Mouse (Mus musculus) B cell, adult 2 months (primary cell): ENCODE data around the gene Pnpla8.
A peak's percentile ranks its signal among the peaks of the same experiment; 100 is the strongest.
"Not testable (repeated sequence)": the region's sequence is repeated elsewhere in the genome, so short reads cannot be mapped to it uniquely, and the experiment has no call there.

Experiments used
- DNase-seq, 2 experiments: peaks; one replicate each; pipeline ENCODE4 v3.0.0; 2022

The Pnpla8 gene

DNA sequence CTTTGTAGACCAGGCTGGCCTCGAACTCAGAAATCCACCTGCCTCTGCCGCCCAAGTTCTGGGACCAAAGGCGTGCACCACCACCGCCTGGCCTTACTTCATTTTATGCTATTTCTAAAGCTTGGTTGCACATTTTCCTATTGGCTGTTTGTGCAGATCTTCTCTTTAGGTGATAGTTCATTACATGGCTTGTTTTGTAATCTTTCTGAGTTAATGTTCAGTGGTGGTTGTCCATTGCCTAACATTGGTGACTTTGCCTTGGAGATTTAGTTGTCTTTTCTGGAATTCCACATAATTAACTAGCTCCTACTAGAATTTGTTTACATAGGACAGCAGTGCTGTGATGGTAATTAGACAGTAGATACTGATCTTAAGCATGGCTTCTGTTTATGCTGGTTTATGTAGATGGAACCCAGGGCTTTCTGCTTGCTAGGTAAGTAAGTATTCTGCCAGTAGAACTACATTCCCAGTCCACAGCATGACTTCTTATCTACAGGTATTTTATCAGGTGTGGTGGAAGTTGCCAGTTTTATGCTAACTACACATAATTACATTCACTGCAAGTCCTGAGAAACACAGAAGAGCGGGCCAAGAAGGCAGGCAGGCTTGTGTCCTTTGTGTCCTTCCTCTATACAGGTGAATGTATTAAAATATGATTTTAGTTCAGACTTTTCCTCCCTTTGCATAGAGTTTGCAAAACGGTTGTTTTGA, 53.1 kb downstream of the Pnpla8 start:
- no peak for DNase-seq

DNA sequence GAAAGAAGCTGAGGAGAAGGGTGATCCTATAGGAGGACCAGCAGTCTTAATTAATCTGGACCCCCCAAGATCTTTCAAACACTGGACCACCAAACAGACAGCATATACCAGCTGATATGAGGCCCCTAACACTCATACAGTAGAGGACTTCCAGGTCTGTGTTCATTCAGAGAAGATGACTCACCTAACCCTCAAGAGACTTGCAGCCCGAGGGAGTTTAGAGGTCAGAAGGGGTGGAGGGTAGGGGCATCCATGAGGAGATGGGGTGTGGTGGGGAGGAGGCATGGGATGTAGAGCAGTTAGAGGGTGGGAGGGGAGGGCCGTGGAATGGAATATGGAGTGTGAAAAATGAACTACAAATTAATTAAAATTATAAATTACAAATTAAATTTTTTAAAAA, 59.0 kb downstream of the Pnpla8 start:
- not testable (repeated sequence) for DNase-seq

DNA sequence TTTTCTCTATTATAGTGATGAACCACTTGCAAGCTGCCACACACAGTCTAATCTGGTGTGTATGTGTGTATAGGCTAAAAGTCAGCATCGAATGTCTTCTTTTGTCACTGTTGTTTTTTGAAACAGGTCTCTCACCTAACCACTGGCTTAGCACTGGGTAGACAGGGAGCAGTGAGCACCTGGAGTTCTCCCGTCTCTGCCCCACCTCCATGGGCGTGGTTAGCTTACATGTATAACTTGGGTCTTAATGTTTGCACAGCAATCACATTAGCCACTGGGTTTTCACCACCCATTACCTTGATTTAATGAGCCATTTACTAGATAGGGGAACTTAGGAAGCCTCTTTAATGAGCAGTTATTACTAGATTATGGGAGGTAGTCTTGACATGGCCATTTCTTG, 60.4 kb downstream of the Pnpla8 start:
- DNase-seq = no peak

DNA sequence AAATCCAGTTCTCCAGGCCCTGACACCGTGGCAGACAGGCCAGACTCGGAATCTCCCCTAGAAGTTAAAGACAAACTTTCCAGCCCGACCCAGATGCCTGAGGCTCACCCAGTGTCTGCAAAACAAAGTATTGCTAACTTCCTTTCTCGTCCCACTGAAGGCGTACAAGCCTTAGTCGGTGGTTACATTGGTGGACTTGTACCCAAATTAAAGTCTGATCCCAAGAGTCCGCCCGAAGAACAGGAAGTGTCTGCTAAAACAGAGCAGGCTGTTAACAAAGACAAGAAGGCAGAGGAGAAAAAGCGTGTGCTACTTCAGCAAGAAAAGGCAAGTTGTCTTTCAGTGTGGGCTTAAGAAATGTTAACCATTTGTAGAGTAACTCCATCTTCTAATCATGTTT, 62.2 kb downstream of the Pnpla8 start:
- DNase-seq = peak; percentile 10 to 15

DNA sequence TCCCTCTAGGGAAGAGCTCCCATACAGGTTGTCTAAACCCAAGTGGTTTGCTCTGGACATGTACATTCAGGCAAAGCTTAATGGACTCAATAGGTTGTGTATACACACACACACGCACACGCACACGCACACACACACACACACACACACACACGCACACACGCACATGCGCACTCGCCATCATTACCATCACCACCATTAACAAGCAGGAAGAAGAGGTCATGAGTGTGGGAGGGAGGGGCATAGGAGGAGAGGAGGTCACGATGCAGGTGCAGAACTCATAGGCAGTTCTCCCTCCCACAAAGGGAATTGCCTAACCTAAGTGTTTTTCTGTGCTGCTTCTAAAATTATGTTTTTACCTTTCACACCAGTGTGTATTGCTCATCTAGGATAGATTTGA, 65.8 kb downstream of the Pnpla8 start:
- no peak for DNase-seq

DNA sequence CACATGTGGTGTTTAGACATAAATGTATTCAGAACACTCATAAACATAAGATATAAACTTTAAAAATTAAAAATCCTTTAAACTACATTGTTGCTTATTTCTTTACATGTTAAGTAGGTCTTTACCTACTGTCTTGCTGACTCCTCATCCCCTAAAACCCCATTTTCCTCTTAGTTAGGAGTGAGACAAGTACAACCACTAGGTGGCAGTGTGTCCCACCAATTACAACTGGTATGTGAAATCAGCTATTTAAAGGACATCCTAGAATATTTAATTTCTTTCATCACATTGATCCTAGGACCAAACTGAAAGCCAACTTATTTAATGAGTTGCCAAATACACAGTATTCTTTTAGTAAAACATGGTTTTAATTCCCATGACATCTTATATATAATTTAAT, 71.1 kb downstream of the Pnpla8 start:
- peak; percentile 75 to 79 for DNase-seq

DNA sequence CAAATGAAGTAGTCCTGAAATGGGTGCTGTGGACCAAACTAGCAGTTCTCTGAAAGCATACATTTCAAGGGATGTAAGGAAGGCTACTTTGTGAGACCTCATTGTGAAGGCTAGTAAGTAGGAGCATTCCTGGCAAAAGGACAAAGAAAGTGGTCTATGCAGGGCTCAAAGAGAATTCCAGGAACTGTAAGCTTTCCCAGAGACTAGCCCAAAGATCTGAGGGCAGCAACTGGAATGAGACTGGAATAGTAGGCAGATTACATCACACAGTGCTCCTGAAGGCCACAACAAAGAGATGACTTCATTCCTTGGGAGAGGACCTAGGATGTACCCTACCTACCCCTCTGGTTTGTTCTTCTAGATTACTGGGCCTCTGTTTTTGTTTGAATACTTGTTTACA, 79.6 kb downstream of the Pnpla8 start:
- no peak for DNase-seq

DNA sequence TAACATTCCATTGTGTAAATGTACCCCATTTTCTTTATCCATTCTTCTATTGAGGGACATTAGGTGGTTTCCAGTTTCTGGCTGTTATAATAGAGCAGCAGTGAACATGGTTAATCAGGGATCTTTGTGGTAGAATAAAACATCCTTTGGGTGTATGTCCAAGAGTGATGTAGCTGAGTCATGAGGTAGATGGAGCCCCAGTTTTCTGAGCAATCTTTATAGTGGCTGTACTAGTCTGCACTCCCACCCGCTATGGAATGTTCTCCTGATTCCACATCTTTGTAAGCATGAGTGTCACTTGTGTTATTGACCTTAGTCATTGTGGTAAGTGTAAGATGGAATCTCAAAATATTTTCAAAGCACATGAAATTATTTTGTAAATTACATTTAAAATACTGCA, 82.8 kb downstream of the Pnpla8 start:
- no peak for DNase-seq

DNA sequence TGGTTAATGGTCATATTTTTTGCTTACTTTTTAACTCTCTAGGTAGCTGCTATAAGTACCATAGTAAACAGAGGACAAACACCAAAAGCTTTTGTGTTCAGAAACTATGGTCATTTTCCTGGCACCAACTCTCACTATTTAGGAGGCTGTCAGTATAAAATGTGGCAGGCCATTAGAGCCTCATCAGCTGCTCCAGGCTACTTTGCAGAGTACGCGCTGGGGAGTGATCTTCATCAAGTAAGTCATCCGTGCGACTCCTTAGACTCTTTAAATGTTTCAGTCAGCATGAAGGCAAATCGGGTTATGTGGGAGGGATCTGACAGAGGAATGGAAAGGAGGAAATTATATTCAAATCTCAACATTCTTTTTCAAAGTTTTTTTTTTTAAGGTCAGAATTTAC, 83.7 kb downstream of the Pnpla8 start:
- DNase-seq = no peak

DNA sequence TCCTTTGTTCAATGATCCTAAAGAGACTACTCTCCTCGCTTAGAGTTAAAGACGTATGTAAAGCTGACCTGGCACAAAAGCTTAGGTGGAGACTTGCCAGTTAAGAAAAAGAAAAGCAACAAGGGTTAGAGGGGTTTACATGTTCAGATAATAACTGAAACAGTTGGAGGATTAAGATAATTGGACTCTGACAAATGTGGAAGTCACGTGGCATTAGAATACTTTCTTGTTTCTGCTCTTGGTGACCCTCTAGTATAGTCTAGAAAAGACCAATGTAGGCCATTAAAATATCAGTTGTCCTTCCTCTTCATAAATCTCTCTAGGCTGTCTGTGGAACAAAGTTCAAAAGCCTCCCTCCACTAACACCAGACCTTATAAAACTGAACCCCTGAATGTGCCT, 87.1 kb downstream of the Pnpla8 start:
- no peak for DNase-seq

DNA sequence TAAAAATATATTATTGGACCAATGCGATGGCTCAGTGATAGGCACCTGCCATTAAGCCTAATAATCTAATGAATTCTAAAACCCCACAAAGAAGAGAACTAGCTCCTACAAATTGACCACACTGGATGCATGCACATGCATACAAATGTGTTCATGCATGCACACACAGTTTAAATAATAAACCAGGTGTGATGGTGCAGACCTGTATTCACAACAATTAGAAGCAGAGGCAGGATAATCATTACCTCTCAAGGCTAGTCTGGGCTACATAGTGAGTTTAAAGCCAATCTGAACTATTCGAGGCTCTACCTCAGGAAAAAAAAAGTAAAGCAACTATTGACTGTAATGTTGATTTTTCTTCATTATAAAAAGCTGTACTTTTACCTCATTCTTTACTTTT, 94.0 kb downstream of the Pnpla8 start:
- no peak for DNase-seq

DNA sequence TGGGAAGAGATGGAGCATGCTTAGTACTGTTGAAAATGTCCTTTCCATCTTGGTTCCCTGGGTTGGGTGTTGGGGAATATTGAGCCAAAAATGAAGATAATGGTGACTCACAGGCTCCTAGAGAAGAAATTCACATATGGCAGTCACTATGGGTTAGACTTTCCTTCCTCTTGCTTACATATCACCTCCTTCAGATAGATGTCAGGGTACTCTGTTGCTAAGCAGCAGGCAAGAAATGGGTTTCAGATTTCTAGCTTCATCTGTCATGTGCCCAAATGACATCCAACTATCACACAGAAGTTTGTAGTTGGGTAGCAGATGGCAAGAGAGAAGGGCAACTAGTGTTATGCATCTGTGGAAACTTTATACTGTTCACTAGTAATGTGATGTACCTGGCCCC, 103.9 kb downstream of the Pnpla8 start:
- no peak for DNase-seq

DNA sequence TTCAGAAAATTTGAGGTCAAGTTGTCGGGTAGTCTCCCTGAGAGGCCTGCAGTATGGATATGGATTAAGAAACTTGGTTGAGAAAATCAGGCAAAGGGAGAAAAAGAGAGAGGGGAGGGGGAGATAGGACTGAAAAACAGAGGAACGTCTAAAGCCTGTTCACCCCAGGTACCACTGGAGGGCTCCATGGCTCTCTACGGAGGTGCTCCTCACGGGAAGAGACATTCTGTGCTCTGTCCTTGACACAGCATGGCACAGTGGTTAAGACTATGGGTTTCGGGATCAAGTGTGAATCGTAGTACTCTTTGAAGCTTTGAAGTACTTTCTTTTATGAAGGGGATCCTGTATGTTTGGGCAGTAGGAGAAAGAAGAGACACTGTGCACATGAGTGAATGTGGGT, 106.3 kb downstream of the Pnpla8 start:
- no peak for DNase-seq

DNA sequence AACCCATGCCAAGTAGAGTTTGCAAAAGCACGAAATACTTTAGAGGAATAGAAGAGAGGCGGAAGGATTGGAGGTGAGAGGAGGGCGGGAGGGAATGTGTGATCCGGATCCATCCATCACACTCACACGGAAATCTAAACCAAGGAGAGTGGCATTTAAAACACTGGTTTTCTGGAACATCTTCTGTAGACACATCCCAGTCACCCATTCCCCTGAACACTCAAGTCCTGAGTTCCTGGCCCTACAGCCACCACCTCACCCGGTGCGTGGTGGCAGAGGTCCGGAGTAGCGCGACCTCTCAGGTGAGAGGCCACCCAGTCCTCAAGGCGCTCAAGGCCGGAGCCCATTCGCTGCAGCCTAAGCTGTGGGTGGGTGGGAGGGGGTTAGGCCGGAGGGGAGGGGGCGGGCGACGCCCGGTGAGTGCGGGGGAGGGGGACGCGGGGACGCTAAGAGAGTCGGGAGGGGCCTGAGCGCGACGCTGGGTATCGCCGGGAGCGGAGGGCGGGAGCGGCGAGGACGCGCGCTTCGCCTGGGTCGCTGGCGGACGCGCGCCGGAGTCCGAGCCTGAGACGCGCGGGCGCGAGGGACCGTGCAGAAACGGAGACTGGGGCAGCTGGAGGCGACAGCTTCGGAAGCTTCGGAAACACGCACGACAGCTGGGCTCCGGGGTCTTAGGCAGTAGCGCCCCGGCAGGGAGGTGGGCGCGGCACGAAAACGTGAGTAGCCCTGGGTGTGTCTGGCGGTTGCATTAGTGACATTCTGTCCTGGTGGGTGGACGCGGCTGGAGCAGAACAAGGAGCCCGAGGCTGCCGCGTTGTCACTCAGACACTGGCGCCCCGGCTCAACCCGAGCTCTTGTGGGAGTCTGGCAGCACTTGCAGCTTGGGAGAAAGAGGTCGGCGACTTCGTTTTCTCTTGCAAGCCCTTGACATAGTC, 107.5 kb downstream of the Pnpla8 start, which contains the start of gene Nrcam:
TSS of gene Nrcam (plus strand) at position 505 of the 935 bp plus-strand sequence.
- DNase-seq = peak; percentile 7 to 21

DNA sequence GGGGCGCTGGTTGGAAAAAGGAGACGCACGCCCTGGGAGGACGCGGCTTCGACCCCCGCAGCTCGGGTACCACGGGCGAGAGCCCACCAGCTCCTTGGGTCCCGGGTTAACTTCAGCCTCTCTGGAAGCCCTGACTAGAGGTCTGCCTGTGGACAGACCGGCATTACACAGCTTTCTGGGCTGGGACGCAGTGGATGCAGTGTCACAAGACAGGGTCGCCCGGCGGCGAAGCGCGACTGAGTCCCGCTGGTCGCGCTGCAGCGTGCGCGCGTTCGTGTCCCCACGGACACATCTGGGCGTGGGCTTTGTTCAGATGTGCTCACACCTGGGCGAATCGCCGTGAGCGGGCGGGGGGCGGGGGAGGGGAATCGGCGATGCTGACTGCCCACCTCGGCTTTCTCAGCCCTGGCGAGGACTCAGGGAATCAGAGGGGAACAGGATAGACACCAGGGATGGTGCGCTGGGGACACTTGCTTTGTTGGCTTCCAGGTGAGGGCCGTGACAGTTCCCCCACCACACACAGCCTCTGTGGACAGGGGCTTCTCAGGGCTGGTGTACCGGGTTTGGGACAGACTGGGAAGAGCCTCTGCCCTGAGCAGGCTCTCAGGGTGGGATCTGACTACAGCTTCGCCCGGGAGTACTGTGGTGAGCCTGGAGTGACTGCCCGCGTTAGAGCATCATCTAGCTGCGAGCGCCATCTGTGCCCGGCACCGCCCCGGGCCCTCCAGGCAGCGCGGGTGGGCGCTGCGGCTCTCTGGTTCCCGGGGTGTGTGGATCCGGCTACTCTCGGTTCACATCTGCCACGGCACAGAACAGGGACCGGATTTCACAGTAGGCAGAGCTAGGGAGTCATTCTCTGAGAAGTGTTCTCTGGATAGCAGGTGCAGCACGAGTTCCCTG, 108.4 kb downstream of the Pnpla8 start:
- DNase-seq = no peak

DNA sequence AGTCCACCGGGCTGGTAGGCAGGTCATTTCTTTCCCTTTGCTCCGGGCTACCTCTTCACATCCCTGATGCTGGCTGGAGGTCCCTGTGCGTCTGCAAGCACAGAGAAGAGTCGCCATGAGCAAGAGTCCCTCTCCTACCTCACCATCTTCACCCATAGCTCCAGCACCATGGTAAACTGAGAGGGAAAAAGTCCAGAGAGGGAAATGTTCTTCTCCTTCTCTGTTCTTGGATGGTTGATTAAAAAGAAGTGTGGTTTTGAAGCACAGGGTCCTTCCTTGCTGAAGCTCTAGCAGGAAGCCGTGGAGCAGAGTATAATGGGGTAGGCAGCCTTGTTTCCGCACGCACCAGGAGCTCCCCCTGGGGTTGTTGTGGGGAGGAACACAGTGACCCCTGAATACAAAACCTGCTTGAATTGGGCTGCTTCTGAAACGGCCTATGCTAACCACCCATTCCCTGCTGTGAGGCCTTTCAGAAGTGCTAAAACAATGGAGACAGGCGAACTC, 109.1 kb downstream of the Pnpla8 start:
- DNase-seq = no peak

DNA sequence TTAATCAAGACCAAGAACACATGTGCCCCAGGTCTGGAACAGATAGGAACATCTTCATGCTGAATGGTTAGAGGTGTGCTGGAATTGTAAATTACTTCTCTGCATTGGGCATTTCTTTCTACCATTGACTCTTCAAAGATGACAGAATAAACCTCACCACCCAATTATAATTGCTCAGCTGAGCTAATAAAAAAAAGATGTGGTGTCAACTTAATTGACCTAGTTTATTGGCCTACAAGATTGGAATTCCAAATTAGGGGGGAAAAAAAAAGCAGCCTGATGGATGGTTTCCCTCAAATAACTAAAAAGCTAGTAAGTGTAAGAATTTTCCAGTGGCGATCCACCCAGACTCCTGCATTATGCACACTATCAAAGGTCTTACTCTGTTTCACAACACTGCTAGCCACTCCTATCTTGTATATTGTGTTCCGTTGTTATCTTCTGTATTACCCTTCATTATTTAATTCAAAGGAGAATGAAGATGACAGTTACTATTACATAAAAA, 116.0 kb downstream of the Pnpla8 start:
- no peak for DNase-seq

DNA sequence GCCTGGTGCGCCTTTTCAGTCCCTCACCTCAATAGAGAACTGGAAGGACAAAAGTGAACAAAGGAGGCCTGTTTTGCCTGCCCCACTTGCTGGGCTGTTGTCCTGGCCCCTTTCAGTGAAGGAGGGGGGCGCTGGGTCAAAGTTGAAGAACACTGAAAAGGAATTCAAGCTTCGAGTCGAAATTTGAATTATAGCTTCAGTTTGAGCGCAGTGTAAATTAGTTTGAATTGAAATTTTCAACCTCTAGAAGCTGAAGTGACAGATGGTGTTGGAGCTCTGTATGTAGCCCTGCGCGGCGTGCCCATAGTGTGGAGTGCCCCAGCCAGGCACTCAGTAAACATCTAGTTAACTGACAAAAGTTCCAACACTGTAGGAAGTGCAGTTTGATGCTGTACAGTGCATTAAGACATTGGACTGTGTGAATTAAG, 117.0 kb downstream of the Pnpla8 start:
- DNase-seq = no peak

DNA sequence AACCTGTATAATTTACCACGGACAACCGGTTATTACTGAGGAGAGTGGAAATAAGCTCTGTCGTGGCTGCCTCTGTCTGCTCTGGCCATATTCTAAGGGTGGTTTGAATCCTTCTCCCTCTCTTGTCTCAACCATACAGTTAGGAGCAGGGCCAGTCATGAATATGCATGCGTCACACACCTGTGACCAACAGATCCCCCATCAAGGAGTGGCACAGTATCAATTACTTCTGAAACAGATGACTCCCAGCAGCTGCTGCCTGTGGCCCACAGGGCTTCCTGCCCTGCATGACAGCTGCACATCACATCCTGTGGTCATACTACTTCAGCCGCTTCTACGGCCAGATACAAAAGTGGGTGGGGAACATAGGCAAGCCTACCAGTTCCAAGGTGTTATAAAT, 122.9 kb downstream of the Pnpla8 start:
- DNase-seq = no peak

DNA sequence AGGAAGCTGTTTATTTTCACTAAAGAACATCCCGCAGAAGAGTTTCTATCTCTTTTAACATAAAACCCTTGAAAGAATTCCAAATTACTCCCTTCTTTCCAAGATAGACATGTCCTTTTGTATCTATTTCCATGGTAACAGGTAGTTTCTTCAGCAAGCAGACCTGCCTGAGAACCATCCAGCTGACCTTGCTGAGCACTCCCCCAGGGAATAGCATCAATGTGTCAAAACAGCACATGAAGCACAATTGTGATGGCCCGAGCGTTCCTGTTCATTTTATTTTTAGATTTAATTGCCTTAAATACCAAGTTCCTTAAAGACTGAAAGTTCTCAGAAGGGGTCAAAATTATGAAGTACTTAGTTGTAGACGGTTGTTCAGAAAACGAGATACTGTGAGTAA, 124.1 kb downstream of the Pnpla8 start:
- DNase-seq = no peak

DNA sequence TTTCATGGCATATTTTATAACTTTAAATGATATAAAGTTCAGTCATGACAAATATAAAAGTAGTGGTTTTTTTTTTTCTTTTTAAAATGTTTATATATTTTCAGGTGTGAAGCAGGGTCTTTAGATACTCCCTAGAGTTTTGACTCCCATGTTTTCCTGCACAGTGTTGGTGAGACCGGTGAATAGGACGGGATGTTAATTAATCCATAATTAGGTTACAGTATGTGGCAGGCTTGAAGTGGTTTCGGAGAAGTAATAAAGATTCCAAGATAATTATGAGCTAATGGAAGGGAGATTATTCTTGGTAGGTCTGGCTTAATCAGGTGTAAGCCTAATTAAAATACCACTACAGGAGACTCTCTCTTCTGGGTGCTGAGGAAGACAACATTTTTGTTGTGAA, 125.0 kb downstream of the Pnpla8 start:
- DNase-seq = no peak

DNA sequence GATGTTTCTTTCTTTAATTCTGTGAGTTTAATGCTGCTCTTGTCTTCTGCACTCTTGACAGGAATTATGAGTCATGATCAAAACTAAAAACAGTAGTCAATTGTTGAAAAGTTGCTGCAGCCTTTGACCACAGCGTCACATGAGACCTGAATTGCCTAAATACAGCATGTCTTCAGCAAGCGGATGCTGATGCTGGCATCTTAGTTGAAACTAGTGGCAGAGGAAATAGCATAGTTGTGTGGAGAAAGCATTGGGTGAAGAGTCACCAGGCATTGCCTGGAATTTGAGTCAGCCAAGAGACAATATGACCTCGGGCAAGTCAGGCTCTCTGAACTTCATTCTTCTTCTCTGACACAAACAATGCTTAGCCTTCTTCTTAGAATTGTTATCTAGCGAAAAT, 133.9 kb downstream of the Pnpla8 start:
- DNase-seq = no peak

DNA sequence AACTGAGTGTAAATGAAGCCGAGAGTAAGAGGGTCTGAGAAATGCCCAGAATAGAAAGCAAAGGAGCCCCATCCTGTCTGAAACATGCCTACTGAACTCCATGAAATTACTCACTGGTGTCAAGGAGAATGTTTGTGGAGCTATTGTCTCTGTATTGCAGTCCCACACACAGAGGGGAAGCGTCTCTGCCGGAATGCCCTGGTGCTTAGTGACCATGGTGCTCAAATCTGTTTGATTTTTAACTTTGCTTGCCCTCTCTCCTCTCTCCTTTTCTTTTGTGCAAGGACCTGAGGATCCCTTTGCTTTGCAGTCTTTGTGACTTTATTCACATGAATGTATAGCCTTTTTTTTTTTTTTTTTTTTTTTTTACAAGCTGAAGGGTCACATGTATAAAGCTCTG, 136.3 kb downstream of the Pnpla8 start:
- DNase-seq = no peak
